Mouse (Mus musculus) splenic B cell, adult 2 months (primary cell): Measurements from ENCODE around the gene Lgmn.

Experiments
- DNase-seq: peaks from one replicate; pipeline ENCODE4 v3.0.0-alpha.2; 2011; ENCODE audit warnings: low read depth, low spot score
- H3K27me3 ChIP-seq: 2 replicates; pipeline ENCODE4 v1.6.1; 2012; ENCODE audit warnings: mild to moderate bottlenecking, low read length, moderate library complexity, mixed read lengths; ENCODE audit not compliant: control insufficient read depth, poor library complexity, insufficient read depth, severe bottlenecking
- H3K36me3 ChIP-seq: 2 replicates; pipeline ENCODE4 v1.6.1; 2012; ENCODE audit warnings: mild to moderate bottlenecking, low read length, moderate library complexity, mixed read lengths; ENCODE audit not compliant: control insufficient read depth, poor library complexity, insufficient read depth, severe bottlenecking

The Lgmn gene

GRCm38 (mm10) chr12:102361189-102362161 is 78.1 kb downstream of the Lgmn start:
- Histone ChIP-seq H3K27me3 (no peaks in the 10 kb centered on the region), H3K36me3 (peaks cover 12% of the 10 kb centered on the region)
- no peak for DNase-seq

DNA sequence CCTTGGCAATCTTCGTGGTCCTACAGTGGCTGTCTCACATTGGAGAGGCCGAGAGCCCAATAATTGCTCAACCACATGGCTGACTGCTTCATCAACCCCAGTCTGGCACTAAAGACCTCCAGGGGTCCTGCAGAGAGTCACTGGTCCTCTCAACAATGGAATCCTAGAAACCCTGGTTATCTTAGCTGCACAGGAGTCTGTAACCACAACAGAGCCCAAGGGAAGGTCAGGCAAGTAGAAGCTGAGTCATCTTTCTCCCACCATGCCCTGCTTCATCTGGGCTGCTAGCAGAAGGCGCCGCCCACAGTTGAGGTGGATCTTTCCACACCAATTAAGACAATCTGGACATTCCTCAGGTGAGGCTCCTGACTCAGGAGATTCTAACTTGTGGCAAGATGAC is 80.2 kb downstream of the Lgmn start:
- DNase-seq, result no peak
- no peaks in the 10 kb centered on the region for H3K27me3 ChIP-seq
- peaks cover 12% of the 10 kb centered on the region for H3K36me3 ChIP-seq

- no peak for DNase-seq
- H3K36me3 ChIP-seq, result peaks cover 12% of the 10 kb centered on the region
- no peaks in the 10 kb centered on the region for H3K27me3 ChIP-seq
Measured at GRCm38 (mm10) chr12:102356781-102357180, 82.8 kb downstream of the Lgmn start.

DNA sequence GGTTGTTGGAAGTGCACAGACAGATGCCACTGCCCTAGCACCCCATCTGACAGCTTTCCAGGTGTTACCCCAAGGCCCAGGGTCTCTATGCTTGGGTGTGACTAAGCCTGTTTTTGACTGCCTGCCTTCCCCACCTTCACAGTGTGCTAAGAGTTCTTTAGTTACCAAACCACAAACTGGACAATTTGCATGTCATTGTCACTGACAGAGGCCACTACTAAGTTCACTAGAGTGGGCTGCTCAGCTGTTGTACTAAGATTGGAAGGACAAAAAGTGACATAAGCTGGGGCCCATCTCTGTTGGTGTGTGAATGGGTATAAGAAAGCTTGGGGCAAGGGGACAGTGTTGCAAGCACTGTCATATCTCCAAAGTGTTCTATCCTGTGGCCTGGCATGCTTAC is 83.8 kb downstream of the Lgmn start:
- Histone ChIP-seq H3K36me3 (peaks cover 10% of the 10 kb centered on the region), H3K27me3 (no peaks in the 10 kb centered on the region)
- no peak for DNase-seq

DNA sequence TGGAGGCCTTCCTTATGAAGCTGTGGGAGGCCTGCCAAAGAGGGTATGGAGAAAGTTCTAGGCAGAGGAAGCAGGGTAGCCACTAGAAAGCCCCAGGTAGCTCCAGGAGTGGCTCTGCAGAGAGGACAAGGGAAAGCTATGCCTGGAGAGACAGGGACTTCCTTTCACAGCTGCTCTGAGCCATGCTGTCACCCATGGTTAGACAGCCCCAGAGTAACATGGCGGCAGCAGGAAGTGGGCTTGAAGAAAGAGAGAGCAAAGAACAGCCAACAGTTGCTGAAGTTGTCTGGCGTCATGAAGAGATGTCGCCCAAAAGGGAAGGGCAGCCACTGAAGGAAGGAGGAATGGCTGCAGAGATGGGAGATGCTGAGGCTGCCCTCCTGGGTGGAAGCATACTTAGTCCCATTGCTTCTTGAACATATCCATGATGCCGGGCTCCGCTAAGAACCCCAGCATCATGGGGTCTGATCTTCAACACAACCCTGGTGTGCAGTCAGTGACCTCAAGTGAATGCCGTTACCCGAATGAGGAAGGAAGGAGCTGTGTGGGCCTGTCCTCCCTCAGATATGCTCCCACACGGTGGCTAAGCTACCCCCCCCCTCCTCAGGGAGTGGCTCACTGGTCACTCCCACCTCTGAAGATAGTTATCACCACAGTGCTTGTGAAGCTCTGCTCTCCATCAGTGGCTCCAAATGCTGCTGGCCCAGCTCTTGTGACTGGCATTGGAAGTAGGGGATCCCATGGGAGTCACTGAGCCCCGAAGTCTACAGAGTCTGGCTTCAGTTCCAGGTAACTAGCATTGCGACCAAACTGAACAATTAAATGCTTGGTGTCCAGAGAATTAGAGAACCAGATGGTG is 85.3 kb downstream of the Lgmn start:
- no peaks in the 10 kb centered on the region for H3K27me3 ChIP-seq
- peaks cover 6% of the 10 kb centered on the region for H3K36me3 ChIP-seq
- DNase-seq, result peak; percentile 71

GRCm38 (mm10) chr12:102350997-102351396 is 88.6 kb downstream of the Lgmn start:
- H3K36me3 ChIP-seq, result no peaks in the 10 kb centered on the region; the same call in 1 of the 2 replicates
- no peaks in the 10 kb centered on the region for H3K27me3 ChIP-seq
- peak; percentile 59 for DNase-seq

- no peaks in the 10 kb centered on the region for H3K27me3 ChIP-seq
- DNase-seq, result no peak
- no peaks in the 10 kb centered on the region; the same call in 1 of the 2 replicates for H3K36me3 ChIP-seq
Measured at GRCm38 (mm10) chr12:102348447-102348846, 91.2 kb downstream of the Lgmn start.

GRCm38 (mm10) chr12:102346507-102346906 is 93.1 kb downstream of the Lgmn start:
- Histone ChIP-seq H3K36me3 (no peaks in the 10 kb centered on the region; the same call in 1 of the 2 replicates), H3K27me3 (no peaks in the 10 kb centered on the region)
- peak; percentile 84 for DNase-seq

- Histone ChIP-seq H3K36me3 (no peaks in the 10 kb centered on the region; the same call in 1 of the 2 replicates), H3K27me3 (no peaks in the 10 kb centered on the region)
- DNase-seq, result no peak
Measured at GRCm38 (mm10) chr12:102345031-102345815, 94.4 kb downstream of the Lgmn start.
